Mouse (Mus musculus) heart, embryonic 16.5 days (tissue): ENCODE measurements around the gene Hjurp. TPM values are rescaled to one million over a fixed set of nuclear protein-coding genes. Genes with fewer than 3 reads are reported as not detected.

Experiments
- ATAC-seq: fragments of 200-750 bp; cut with Nextera tagmentation; replicated peaks from 2 replicates; pipeline ENCODE4 v1.8.0; 2017; ENCODE audit warnings: moderate number of reproducible peaks; ENCODE audit not compliant: insufficient read depth, low FRiP score; ENCODE audit errors: extremely low read depth
- H3K27ac ChIP-seq: fragments of 300-500 bp; sonication (generic); 2 replicates; pipeline ENCODE4 v1.5.1; 2014; ENCODE audit warnings: mild to moderate bottlenecking, low read length, control low read depth, moderate library complexity
- H3K27me3 ChIP-seq: fragments of 300-500 bp; sonication (generic); 2 replicates; pipeline ENCODE4 v1.6.1; 2014; ENCODE audit warnings: low read length, mixed read lengths; ENCODE audit not compliant: control insufficient read depth, insufficient read depth
- H3K36me3 ChIP-seq: fragments of 300-500 bp; sonication (generic); 2 replicates; pipeline ENCODE4 v1.6.1; 2014; ENCODE audit not compliant: control insufficient read depth, insufficient read depth
- H3K4me1 ChIP-seq: fragments of 300-500 bp; sonication (generic); 2 replicates; pipeline ENCODE4 v1.6.1; 2014; ENCODE audit warnings: low read length, mixed read lengths; ENCODE audit not compliant: control insufficient read depth, insufficient read depth
- H3K4me2 ChIP-seq: fragments of 300-500 bp; sonication (generic); 2 replicates; pipeline ENCODE4 v1.6.1; 2014; ENCODE audit warnings: low read depth, mild to moderate bottlenecking, control low read depth, low read length
- H3K4me3 ChIP-seq: fragments of 300-500 bp; sonication (generic); 2 replicates; pipeline ENCODE4 v1.5.1; 2014; ENCODE audit warnings: mild to moderate bottlenecking, control low read depth, low read length
- H3K9ac ChIP-seq: fragments of 300-500 bp; sonication (generic); 2 replicates; pipeline ENCODE4 v1.6.1; 2014; ENCODE audit warnings: low read length, control low read depth
- H3K9me3 ChIP-seq: fragments of 300-500 bp; sonication (generic); replicated peaks from 2 replicates; pipeline ENCODE4 v1.6.1; 2016; ENCODE audit warnings: low read length; ENCODE audit not compliant: control insufficient read depth
- WGBS: fragments of 180-500 bp; shearing (Covaris S2); extraction: QIAGEN DNeasy Blood & Tissue Kit; methylation state at CpG from one replicate; pipeline ENCODE4 v1.1.7; 2014; 5-methylcytosine and 5-hydroxymethylcytosine counted together
- polyA plus RNA-seq: library from polyadenylated mRNA; unstranded; fragments of >200 nt; fragmentation: Nextera tagmentation; extraction: Ambion mirVana; gene quantifications from 2 replicates; pipeline ENCODE4 v1.2.1, GENCODE M21; 2015

The Hjurp gene
- polyA plus RNA-seq, 1 experiment from 2014 or later, result 108 TPM

- Histone ChIP-seq H3K9ac (no peak overlapping the region), H3K9me3 (peaks cover 37% of the 10 kb centered on the region), H3K36me3 (no peaks in the 10 kb centered on the region), H3K4me1 (peaks cover 12% of the 10 kb centered on the region), H3K4me3 (no peak overlapping the region), H3K27me3 (no peaks in the 10 kb centered on the region), H3K4me2 (no peak overlapping the region), H3K27ac (no peak overlapping the region)
- ATAC-seq, result no peak
- WGBS, result 77% methylated on average over 12 of the region's 12 CpGs
Observed at GRCm38 (mm10) chr1:88254793-88255465, 22.5 kb downstream of the Hjurp start.

DNA sequence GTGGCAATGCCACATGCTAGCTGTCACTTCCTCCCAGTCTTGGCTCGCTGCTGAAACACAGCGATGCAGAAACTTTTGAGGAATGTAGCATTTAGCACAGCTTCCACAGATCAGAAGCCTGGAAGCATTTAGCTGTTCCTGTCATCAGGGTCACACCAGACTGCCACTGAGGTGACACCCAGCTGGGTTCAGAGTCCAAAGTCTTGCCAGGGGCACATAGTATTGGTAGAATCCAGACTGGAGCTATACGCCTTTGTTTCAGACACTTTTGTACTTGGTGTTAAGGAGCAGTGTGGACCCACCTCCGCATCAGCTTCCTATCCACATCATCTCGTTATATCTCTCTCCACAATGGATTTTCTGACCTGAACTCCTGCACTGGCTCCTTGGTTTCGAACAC lies 23.9 kb downstream of the Hjurp start:
- H3K27ac ChIP-seq, result no peak overlapping the region
- H3K36me3 ChIP-seq, result no peaks in the 10 kb centered on the region
- no peak for ATAC-seq
- peaks cover 51% of the 10 kb centered on the region for H3K9me3 ChIP-seq
- 62% methylated on average over 6 of the region's 6 CpGs for WGBS
- H3K27me3 ChIP-seq, result no peaks in the 10 kb centered on the region
- no peaks in the 10 kb centered on the region for H3K4me1 ChIP-seq
- no peak overlapping the region for H3K9ac ChIP-seq
- no peak overlapping the region for H3K4me3 ChIP-seq
- H3K4me2 ChIP-seq, result no peak overlapping the region

DNA sequence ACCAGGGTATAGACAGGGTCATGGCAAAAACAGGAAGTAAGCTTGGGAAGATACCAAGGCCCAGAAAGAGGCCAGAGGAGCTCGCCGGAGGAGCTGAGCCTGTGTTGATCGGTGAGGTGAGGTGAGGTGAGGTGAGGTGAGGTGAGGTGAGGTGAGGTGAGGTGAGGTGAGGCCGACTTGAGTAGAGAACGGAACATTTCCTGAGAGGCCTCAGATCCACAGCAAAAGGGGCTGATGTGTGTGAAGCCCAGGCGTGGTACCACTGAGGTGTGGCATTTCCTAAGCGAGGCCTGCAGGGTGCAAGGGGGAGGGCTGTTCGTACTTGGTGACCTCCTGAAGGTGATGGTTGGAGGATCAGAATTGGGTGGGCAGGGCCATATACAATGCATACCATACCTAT lies 24.3 kb downstream of the Hjurp start:
- no peak overlapping the region for H3K4me3 ChIP-seq
- H3K9me3 ChIP-seq, result peaks cover 53% of the 10 kb centered on the region
- no peaks in the 10 kb centered on the region for H3K27me3 ChIP-seq
- no peak for ATAC-seq
- H3K36me3 ChIP-seq, result no peaks in the 10 kb centered on the region
- WGBS, result 71% methylated on average over 8 of the region's 8 CpGs
- H3K27ac ChIP-seq, result no peak overlapping the region
- H3K9ac ChIP-seq, result no peak overlapping the region
- H3K4me1 ChIP-seq, result no peaks in the 10 kb centered on the region
- H3K4me2 ChIP-seq, result no peak overlapping the region

DNA sequence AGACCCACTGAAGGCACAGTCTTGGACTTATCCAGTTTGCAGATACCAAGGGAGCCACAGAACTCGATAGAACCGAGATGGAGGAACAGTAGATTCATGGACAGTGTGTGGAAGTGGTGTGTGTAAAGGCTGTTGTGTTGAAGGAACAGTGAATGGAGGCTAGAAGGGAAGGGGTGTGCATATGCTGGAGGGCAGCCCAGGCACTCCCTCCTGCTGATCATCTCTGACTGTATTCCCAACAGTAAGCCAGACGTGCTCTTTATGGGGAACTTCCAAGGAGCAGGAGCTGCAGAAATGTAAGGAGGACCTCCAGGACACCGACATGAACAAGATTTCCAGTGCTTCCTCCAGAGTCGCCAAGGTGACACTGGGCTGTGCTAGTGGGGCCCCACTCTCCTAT lies 27.4 kb downstream of the Hjurp start:
- ATAC-seq, result no peak
- no peak overlapping the region for H3K4me3 ChIP-seq
- no peak overlapping the region for H3K27ac ChIP-seq
- peaks cover 77% of the 10 kb centered on the region for H3K9me3 ChIP-seq
- WGBS, result 76% methylated on average over 5 of the region's 5 CpGs
- no peak overlapping the region for H3K4me2 ChIP-seq
- H3K27me3 ChIP-seq, result no peaks in the 10 kb centered on the region
- no peaks in the 10 kb centered on the region for H3K4me1 ChIP-seq
- no peaks in the 10 kb centered on the region for H3K36me3 ChIP-seq
- no peak overlapping the region for H3K9ac ChIP-seq

DNA sequence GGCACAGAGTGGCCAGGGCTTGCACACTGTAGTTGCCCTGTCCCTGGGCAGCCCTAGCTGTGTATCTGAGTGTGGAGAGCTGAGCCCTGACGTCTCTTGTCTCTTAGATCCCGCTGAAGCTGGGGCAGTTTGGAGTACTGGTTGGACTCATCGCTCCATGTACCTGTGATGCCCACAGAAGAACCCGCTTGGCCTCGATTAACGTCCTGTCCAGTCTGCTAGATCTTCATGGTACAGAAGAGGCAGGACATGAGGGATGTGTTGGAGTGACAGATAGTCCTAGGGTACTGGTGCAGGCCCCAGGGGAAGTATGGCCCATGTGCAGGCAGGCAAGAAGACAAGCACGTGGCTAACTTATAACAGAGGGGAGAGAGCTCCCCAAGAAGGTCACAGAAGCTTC lies 27.8 kb downstream of the Hjurp start:
- H3K9me3 ChIP-seq, result peaks cover 74% of the 10 kb centered on the region
- ATAC-seq, result no peak

GRCm38 (mm10) chr1:88248658-88249057 lies 28.8 kb downstream of the Hjurp start:
- no peak for ATAC-seq
- Histone ChIP-seq H3K4me2 (no peak overlapping the region), H3K27ac (no peak overlapping the region), H3K4me3 (no peak overlapping the region), H3K9ac (no peak overlapping the region), H3K27me3 (no peaks in the 10 kb centered on the region), H3K36me3 (no peaks in the 10 kb centered on the region), H3K9me3 (peaks cover 75% of the 10 kb centered on the region), H3K4me1 (no peaks in the 10 kb centered on the region)
- WGBS, result 59% methylated on average over 4 of the region's 4 CpGs

More for the DNA sequence above, 27.8 kb downstream of the Hjurp start:
- Histone ChIP-seq H3K4me3 (no peak overlapping the region), H3K27me3 (no peaks in the 10 kb centered on the region), H3K4me1 (no peaks in the 10 kb centered on the region), H3K36me3 (no peaks in the 10 kb centered on the region), H3K27ac (no peak overlapping the region), H3K9ac (no peak overlapping the region), H3K4me2 (no peak overlapping the region)
- 72% methylated on average over 7 of the region's 7 CpGs for WGBS

DNA sequence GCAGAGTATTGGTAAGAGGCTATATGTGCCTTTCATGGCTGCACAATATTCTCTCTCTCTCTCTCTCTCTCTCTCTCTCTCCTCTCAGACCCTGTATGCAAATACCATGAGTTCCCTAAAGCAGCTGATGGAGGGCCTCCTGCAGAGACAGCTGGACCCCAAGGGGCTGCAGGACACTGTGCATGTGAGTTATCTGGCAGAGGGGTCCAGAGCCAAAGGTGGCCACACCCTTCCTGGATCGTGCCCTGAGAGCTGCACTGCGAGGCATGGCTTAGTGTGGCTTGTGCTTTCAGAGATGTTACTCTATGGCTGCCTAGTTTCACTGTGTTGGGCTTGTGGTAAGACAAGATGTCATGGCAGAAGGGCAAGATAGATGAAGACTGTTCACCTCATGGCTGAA lies 29.8 kb downstream of the Hjurp start:
- whole genome bisulfite sequencing, result 42% methylated on average over 2 of the region's 2 CpGs
- H3K4me3 ChIP-seq, result no peak overlapping the region
- peaks cover 75% of the 10 kb centered on the region for H3K9me3 ChIP-seq
- ATAC-seq, result no peak
- no peaks in the 10 kb centered on the region for H3K36me3 ChIP-seq
- no peaks in the 10 kb centered on the region for H3K4me1 ChIP-seq
- H3K27ac ChIP-seq, result no peak overlapping the region
- no peaks in the 10 kb centered on the region for H3K27me3 ChIP-seq
- no peak overlapping the region for H3K4me2 ChIP-seq
- no peak overlapping the region for H3K9ac ChIP-seq

- ATAC-seq, result no peak
- Histone ChIP-seq H3K27me3 (no peaks in the 10 kb centered on the region), H3K9me3 (peaks cover 75% of the 10 kb centered on the region), H3K4me2 (no peak overlapping the region), H3K4me1 (no peaks in the 10 kb centered on the region), H3K4me3 (no peak overlapping the region), H3K27ac (no peak overlapping the region), H3K36me3 (no peaks in the 10 kb centered on the region), H3K9ac (no peak overlapping the region)
- 43% methylated on average over 6 of the region's 6 CpGs for WGBS
Observed at GRCm38 (mm10) chr1:88246386-88246785, 31.0 kb downstream of the Hjurp start.

DNA sequence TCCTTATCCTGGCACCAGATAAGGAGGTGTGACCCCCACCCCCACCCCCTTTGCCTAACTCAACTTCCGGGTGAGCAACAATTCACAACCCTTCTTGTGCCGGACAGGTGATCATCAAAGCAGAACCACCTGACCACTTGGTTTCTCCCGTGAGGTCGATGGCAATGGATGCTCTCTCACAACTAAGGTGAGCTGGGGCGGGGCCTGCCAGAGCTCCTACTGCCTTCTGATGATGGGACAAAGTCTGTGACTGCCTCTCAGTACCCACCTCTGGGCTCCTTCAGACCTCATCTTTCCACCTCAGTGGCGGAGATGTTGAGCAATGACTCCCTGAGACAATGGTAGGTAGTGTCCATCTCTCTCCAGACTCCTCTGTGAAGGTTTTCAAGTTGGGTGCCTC lies 31.6 kb downstream of the Hjurp start:
- H3K4me2 ChIP-seq, result no peak overlapping the region
- 71% methylated on average over 6 of the region's 6 CpGs for WGBS
- H3K4me1 ChIP-seq, result no peaks in the 10 kb centered on the region
- no peak overlapping the region for H3K27ac ChIP-seq
- H3K36me3 ChIP-seq, result no peaks in the 10 kb centered on the region
- H3K9me3 ChIP-seq, result peaks cover 75% of the 10 kb centered on the region
- no peaks in the 10 kb centered on the region for H3K27me3 ChIP-seq
- H3K4me3 ChIP-seq, result no peak overlapping the region
- H3K9ac ChIP-seq, result no peak overlapping the region
- no peak for ATAC-seq
